Mouse (Mus musculus) ES-E14 (cell line): ENCODE data around the gene Asgr1.

Experiments used
- CHD2 ChIP-seq: IDR thresholded peaks from 2 replicates; pipeline ENCODE4 v1.6.1; 2014; ENCODE audit warnings: mild to moderate bottlenecking, low read depth, low read length, inconsistent platforms
- MAFK ChIP-seq: IDR thresholded peaks from 2 replicates; pipeline ENCODE4 v1.6.1; 2014; ENCODE audit warnings: mild to moderate bottlenecking, low read depth, low read length, inconsistent platforms; ENCODE audit not compliant: insufficient read depth
- ZC3H11A ChIP-seq: IDR thresholded peaks from 2 replicates; pipeline ENCODE4 v1.6.1; 2012; ENCODE audit warnings: low read depth, mild to moderate bottlenecking, inconsistent platforms, low read length, borderline replicate concordance
- ZNF384 ChIP-seq: IDR thresholded peaks from 2 replicates; pipeline ENCODE4 v1.6.1; 2012; ENCODE audit warnings: low read depth, low read length, inconsistent platforms

- TF ChIP-seq CHD2: no peak
- TF ChIP-seq ZC3H11A: no peak
- no peak for TF ChIP-seq ZNF384
- no peak for TF ChIP-seq MAFK
Observed at GRCm38 (mm10) chr11:70059930-70060329, 6.0 kb downstream of the Asgr1 start.
